Mouse (Mus musculus) heart, embryonic 14.5 days (tissue): ENCODE measurements around the gene Top2a. TPM values are rescaled to one million over a fixed set of nuclear protein-coding genes. Genes with fewer than 3 reads are reported as not detected.

Experiments
- ATAC-seq: fragments of 200-750 bp; cut with Nextera tagmentation; 2 replicates; pipeline ENCODE4 v1.8.0; 2017; ENCODE audit warnings: low read depth, moderate TSS enrichment; ENCODE audit not compliant: insufficient number of reproducible peaks, insufficient read depth, low FRiP score
- H3K27ac ChIP-seq, 2 experiments: fragments of 200-500 bp in 1 of 2; fragments of 300-500 bp in 1 of 2; sonication (generic) in 1 of 2; replicated peaks in 1 of 2; 2 replicates each; pipeline ENCODE4 v1.5.1; 2012 to 2014; ENCODE audit warnings: low read depth in 2 of 2, low read length in 2 of 2, control low read depth in 1 of 2, mild to moderate bottlenecking in 1 of 2, mixed read lengths in 1 of 2; ENCODE audit not compliant: control insufficient read depth in 1 of 2, insufficient read depth in 1 of 2
- H3K27me3 ChIP-seq: fragments of 300-500 bp; sonication (generic); 2 replicates; pipeline ENCODE4 v1.6.1; 2014; ENCODE audit warnings: mild to moderate bottlenecking, low read length, control low read depth; ENCODE audit not compliant: control insufficient read depth, insufficient read depth
- H3K36me3 ChIP-seq: fragments of 300-500 bp; sonication (generic); 2 replicates; pipeline ENCODE4 v1.6.1; 2014; ENCODE audit warnings: mild to moderate bottlenecking, control low read depth, low read length, mixed read lengths; ENCODE audit not compliant: control insufficient read depth, insufficient read depth
- H3K4me1 ChIP-seq, 2 experiments: fragments of 200-500 bp in 1 of 2; fragments of 300-500 bp in 1 of 2; sonication (generic) in 1 of 2; 2 replicates each; pipeline ENCODE4 v1.6.1; 2012 to 2014; ENCODE audit warnings: low read length in 2 of 2, control low read depth in 1 of 2, mixed read lengths in 1 of 2; ENCODE audit not compliant: control insufficient read depth in 2 of 2, insufficient read depth in 2 of 2
- H3K4me2 ChIP-seq: fragments of 300-500 bp; sonication (generic); 2 replicates; pipeline ENCODE4 v1.6.1; 2014; ENCODE audit warnings: mild to moderate bottlenecking, low read length
- H3K4me3 ChIP-seq, 2 experiments: fragments of 200-500 bp in 1 of 2; fragments of 300-500 bp in 1 of 2; sonication (generic) in 1 of 2; 2 replicates each; pipeline ENCODE4 v1.5.1; 2012 to 2014; ENCODE audit warnings: low read length in 2 of 2, mild to moderate bottlenecking in 2 of 2, control low read depth in 1 of 2, low read depth in 1 of 2, moderate library complexity in 1 of 2; ENCODE audit not compliant: control insufficient read depth in 1 of 2, insufficient read depth in 1 of 2
- H3K9ac ChIP-seq: fragments of 300-500 bp; sonication (generic); 2 replicates; pipeline ENCODE4 v1.6.1; 2014; ENCODE audit warnings: mild to moderate bottlenecking, low read length
- H3K9me3 ChIP-seq: fragments of 300-500 bp; sonication (generic); 2 replicates; pipeline ENCODE4 v1.6.1; 2016; ENCODE audit warnings: low read length, control low read depth; ENCODE audit not compliant: control insufficient read depth
- WGBS: fragments of 180-500 bp; shearing (Covaris S2); extraction: QIAGEN DNeasy Blood & Tissue Kit; methylation state at CpG from one replicate; pipeline ENCODE4 v1.1.7; 2014; 5-methylcytosine and 5-hydroxymethylcytosine counted together
- polyA plus RNA-seq: library from polyadenylated mRNA; unstranded; fragments of >200 nt; fragmentation: Nextera tagmentation; extraction: Ambion mirVana; gene quantifications from 2 replicates; pipeline ENCODE4 v1.2.1, GENCODE M21; 2014

Gene Top2a
- 169 and 174 TPM in 2 replicates for polyA plus RNA-seq

DNA sequence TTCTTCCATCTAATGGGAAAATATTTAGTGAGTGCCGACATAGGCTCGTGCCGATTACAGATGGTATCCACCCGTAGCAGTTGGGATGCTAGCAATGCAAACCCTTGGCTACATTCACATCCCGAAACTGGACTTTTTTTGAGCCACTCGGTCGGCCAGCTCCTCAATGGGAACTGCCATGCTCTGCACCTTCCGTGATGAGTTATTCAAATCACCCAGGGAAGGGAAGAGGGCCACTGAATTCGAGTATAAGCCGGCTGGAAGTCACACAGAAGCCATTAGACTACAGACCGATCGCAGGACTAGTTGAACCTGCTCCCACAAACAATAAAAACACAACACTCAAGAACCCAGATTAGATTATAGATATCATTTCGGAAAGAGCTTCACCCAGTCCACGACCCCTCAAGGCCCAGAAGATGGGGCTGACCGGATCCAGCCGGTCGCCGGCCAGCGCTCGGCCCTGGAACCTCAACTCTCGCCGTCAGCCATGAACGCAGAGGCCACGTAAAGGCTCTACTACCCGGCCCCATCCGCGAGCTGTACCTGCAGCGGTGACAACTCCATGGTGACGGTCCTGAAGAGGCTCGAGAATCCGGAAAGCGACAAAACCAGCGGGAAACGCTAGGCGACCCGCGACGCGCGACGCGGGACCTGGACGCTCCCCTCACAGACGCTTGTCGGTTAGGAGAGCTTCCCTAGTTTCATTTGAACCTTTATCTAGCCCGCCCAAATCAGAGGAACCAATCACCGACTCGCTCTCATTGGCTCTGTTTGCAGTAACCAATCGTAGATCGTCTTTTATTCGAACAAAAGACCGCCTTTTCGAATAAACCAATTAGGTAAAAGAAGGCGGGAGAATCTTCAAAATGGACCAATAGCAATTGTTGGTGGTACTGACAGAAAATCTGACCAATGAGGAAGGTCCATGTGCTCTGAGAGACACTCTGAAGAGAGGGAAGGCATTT, at the start of gene Top2a:
Top2a (minus strand) TSS at position 690 of the 968 bp plus-strand sequence.
- WGBS: under 1% methylated on average over 54 of the region's 54 CpGs

GRCm38 (mm10) chr11:99073781-99074180, 49.8 kb upstream of the Top2a start:
- H3K9ac ChIP-seq: no peak overlapping the region
- ATAC-seq: 0 out of 2 replicates have a peak, but pooled peaks have one; percentile 18
- WGBS: 41% methylated on average over 5 of the region's 5 CpGs

More for the DNA sequence above, at the start of gene Top2a:
- H3K36me3 ChIP-seq: peaks cover 39% of the 10 kb centered on the region
- peak within 1 kb of the TSS; percentile 67 for H3K4me2 ChIP-seq
- H3K27me3 ChIP-seq: no peaks in the 10 kb centered on the region
- no peaks in the 10 kb centered on the region for H3K9me3 ChIP-seq
- peak within 1 kb of the TSS; percentile 86 for H3K9ac ChIP-seq
- H3K27ac ChIP-seq: peak within 1 kb of the TSS; percentile 61 to 66
- peak within 1 kb of the TSS; percentile 75 to 80 for H3K4me3 ChIP-seq
- peak; percentile 90 for ATAC-seq
- H3K4me1 ChIP-seq: peaks cover 6 to 11% of the 10 kb centered on the region in 2 experiments

DNA sequence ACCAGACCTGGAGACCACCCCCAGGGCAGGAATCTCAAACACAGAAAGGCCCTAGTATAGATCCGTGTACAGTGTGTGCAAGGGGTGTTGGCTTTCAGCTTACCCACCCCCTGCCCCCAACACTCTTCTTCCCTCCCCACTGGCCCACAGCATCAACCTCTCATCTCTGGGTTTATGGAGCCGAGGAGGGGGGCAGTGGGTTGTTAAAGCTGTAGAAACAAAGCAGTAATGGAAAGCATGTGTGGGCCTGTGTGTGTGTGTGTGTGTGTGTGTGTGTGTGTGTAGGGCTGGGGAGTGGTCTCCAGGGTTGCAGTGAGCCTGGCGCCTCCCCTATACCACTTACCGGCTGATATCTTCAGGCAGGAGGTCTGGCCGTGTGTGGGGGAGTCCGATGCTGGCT, 47.9 kb upstream of the Top2a start:
- no peak overlapping the region for H3K9ac ChIP-seq
- WGBS: 18% methylated on average over 6 of the region's 6 CpGs
- H3K4me2 ChIP-seq: no peak overlapping the region
- H3K27ac ChIP-seq: no peak overlapping the region
- H3K36me3 ChIP-seq: no peaks in the 10 kb centered on the region
- H3K4me1 ChIP-seq: no peaks in the 10 kb centered on the region; a peak in 1 of 4 replicates
- no peak overlapping the region for H3K4me3 ChIP-seq
- H3K9me3 ChIP-seq: no peaks in the 10 kb centered on the region
- no peak for ATAC-seq
- H3K27me3 ChIP-seq: no peaks in the 10 kb centered on the region

More at GRCm38 (mm10) chr11:99073781-99074180, 49.8 kb upstream of the Top2a start:
- no peak overlapping the region for H3K4me2 ChIP-seq
- no peaks in the 10 kb centered on the region for H3K9me3 ChIP-seq
- H3K36me3 ChIP-seq: no peaks in the 10 kb centered on the region
- no peaks in the 10 kb centered on the region; a peak in 1 of 4 replicates for H3K4me1 ChIP-seq
- no peak overlapping the region for H3K27ac ChIP-seq
- H3K4me3 ChIP-seq: no peak overlapping the region
- H3K27me3 ChIP-seq: no peaks in the 10 kb centered on the region

- no peaks in the 10 kb centered on the region for H3K36me3 ChIP-seq
- no peaks in the 10 kb centered on the region for H3K9me3 ChIP-seq
- peaks cover 7 to 8% of the 10 kb centered on the region in 2 experiments; a peak in 3 of 4 replicates for H3K4me1 ChIP-seq
- no peak overlapping the region for H3K4me3 ChIP-seq
- no peak for ATAC-seq
- H3K27me3 ChIP-seq: no peaks in the 10 kb centered on the region
- H3K27ac ChIP-seq: no peak overlapping the region
- WGBS: 73% methylated on average over 5 of the region's 5 CpGs
- no peak overlapping the region for H3K4me2 ChIP-seq
- H3K9ac ChIP-seq: no peak overlapping the region
These were observed 44.5 kb upstream of the Top2a start for GRCm38 (mm10) chr11:99068455-99068854.

DNA sequence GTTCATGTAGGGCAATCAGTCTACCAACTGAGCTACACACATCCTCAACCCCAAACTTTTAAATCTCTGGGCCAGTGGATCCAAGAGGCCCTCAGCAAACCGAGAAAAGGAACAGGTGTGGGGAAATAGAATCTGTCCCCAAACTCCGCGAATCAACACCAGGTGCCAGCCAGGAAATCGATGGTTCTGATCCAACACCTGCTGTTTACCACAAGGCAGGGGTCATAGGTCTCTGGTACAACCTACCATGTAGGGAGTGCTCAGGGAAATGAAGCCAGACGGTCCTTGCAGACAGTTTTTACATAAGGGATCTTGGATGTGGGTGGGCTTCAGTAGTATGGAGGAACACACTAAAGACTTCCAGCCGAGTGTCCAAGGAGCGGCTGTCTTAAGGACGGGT, 43.6 kb upstream of the Top2a start:
- Histone ChIP-seq H3K9ac (no peak overlapping the region), H3K36me3 (no peaks in the 10 kb centered on the region), H3K4me3 (no peak overlapping the region), H3K4me2 (no peak overlapping the region), H3K27ac (no peak overlapping the region), H3K27me3 (no peaks in the 10 kb centered on the region), H3K9me3 (no peaks in the 10 kb centered on the region), H3K4me1 (peaks cover 7 to 9% of the 10 kb centered on the region in 2 experiments; a peak in 3 of 4 replicates)
- ATAC-seq: no peak
- WGBS: 84% methylated on average over 8 of the region's 8 CpGs

GRCm38 (mm10) chr11:99065979-99066378, 42.0 kb upstream of the Top2a start:
- no peak overlapping the region for H3K4me3 ChIP-seq
- no peak for ATAC-seq
- H3K27ac ChIP-seq: peak overlapping the region; percentile 57 to 59
- H3K36me3 ChIP-seq: no peaks in the 10 kb centered on the region
- H3K4me1 ChIP-seq: peaks cover 7 to 9% of the 10 kb centered on the region in 2 experiments; a peak in 3 of 4 replicates
- no peaks in the 10 kb centered on the region for H3K9me3 ChIP-seq
- no peaks in the 10 kb centered on the region for H3K27me3 ChIP-seq
- 9% methylated on average over 2 of the region's 2 CpGs for WGBS
- H3K9ac ChIP-seq: peak overlapping the region; percentile 44; the same call in 1 of the 2 replicates
- peak overlapping the region; percentile 35 for H3K4me2 ChIP-seq

DNA sequence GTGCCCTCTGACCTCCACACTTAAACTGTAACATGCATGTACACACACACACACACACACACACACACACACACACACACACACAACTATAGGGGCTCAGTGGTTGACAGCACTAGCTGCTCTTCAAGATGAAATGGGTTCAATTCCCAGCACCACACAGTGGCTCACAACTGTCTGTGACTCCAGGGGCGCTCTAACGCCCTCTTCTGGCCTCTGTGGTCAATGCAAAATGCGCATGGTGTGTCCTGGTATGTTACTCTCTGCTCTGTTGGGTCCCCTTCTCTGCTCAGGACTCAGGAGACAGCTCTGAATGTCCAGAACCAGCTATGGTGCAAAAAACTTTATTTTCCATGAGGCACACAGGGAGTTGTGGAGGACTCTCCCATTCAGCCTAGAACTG, 41.4 kb upstream of the Top2a start:
- Histone ChIP-seq H3K27me3 (no peaks in the 10 kb centered on the region), H3K4me1 (peaks cover 7 to 9% of the 10 kb centered on the region in 2 experiments; a peak in 3 of 4 replicates), H3K27ac (peak overlapping the region in 1 of 2 experiments; percentile 59; a peak in 2 of 4 replicates), H3K4me3 (no peak overlapping the region), H3K9me3 (no peaks in the 10 kb centered on the region), H3K36me3 (no peaks in the 10 kb centered on the region), H3K9ac (peak overlapping the region; percentile 44; the same call in 1 of the 2 replicates), H3K4me2 (peak overlapping the region; percentile 35)
- no peak for ATAC-seq
- 73% methylated on average over 3 of the region's 3 CpGs for WGBS
